Mouse (Mus musculus) ES-Bruce4 (cell line): ENCODE data around the gene Ahsa1. TPM values are rescaled to one million over a fixed set of nuclear protein-coding genes. Genes with fewer than 3 reads are reported as not detected.
A peak's percentile ranks its signal among the peaks of the same experiment; 100 is the strongest.

Experiments used
- H3K27ac ChIP-seq: 2 replicates; pipeline ENCODE4 v1.5.1; 2012; ENCODE audit warnings: low read length, inconsistent platforms; ENCODE audit not compliant: insufficient read depth
- H3K27me3 ChIP-seq: 2 replicates; pipeline ENCODE4 v1.6.1; 2012; ENCODE audit warnings: mild to moderate bottlenecking, low read length, inconsistent platforms; ENCODE audit not compliant: control insufficient read depth, poor library complexity, insufficient read depth, severe bottlenecking
- H3K36me3 ChIP-seq: 2 replicates; pipeline ENCODE4 v1.6.1; 2012; ENCODE audit warnings: inconsistent platforms, mild to moderate bottlenecking, low read length, moderate library complexity; ENCODE audit not compliant: control insufficient read depth, poor library complexity, insufficient read depth, severe bottlenecking
- H3K4me1 ChIP-seq: one replicate; pipeline ENCODE4 v1.8.1; 2011; ENCODE audit warnings: low read length; ENCODE audit not compliant: control insufficient read depth, insufficient read depth
- H3K4me3 ChIP-seq: 2 replicates; pipeline ENCODE4 v1.5.1; 2011; ENCODE audit warnings: low read depth, mild to moderate bottlenecking, low read length
- H3K9ac ChIP-seq: 2 replicates; pipeline ENCODE4 v1.6.1; 2012; ENCODE audit warnings: low read depth, mild to moderate bottlenecking, inconsistent platforms; ENCODE audit not compliant: poor library complexity, severe bottlenecking
- H3K9me3 ChIP-seq: replicated peaks from 2 replicates; pipeline ENCODE4 v1.6.1; 2012; ENCODE audit warnings: mild to moderate bottlenecking, low read length, inconsistent platforms; ENCODE audit not compliant: control insufficient read depth, poor library complexity, insufficient read depth, severe bottlenecking
- CTCF ChIP-seq: IDR thresholded peaks from one replicate; pipeline ENCODE4 v1.8.1; 2011; ENCODE audit warnings: low read depth, low read length
- EP300 ChIP-seq: IDR thresholded peaks from 2 replicates; pipeline ENCODE4 v1.6.1; 2011; ENCODE audit warnings: low read depth, low read length; ENCODE audit not compliant: insufficient read depth
- POLR2A ChIP-seq: IDR thresholded peaks from one replicate; pipeline ENCODE4 v1.8.1; 2011; ENCODE audit warnings: low read length; ENCODE audit not compliant: insufficient read depth
- polyA plus RNA-seq: library from polyadenylated mRNA; stranded (reverse); fragments of >200 nt; gene quantifications from 2 replicates; pipeline ENCODE4 v1.2.4, GENCODE M21; 2011; ENCODE audit warnings: low read depth; ENCODE audit not compliant: missing spikeins, insufficient read depth, insufficient read length

Ahsa1 gene
- polyA plus RNA-seq, 1 experiment, result 195 TPM

- no peak overlapping the region for H3K4me3 ChIP-seq
- no peaks in the 10 kb centered on the region for H3K9me3 ChIP-seq
- H3K36me3 ChIP-seq, result no peaks in the 10 kb centered on the region
- TF ChIP-seq EP300, result no peak
- no peak for TF ChIP-seq CTCF
- TF ChIP-seq POLR2A, result no peak
- no peaks in the 10 kb centered on the region for H3K27me3 ChIP-seq
- no peak overlapping the region for H3K27ac ChIP-seq
- no peak overlapping the region for H3K9ac ChIP-seq
- H3K4me1 ChIP-seq, result peaks cover 4% of the 10 kb centered on the region
Measured at GRCm38 (mm10) chr12:87284268-87284667, 18.0 kb downstream of the Ahsa1 start.

DNA sequence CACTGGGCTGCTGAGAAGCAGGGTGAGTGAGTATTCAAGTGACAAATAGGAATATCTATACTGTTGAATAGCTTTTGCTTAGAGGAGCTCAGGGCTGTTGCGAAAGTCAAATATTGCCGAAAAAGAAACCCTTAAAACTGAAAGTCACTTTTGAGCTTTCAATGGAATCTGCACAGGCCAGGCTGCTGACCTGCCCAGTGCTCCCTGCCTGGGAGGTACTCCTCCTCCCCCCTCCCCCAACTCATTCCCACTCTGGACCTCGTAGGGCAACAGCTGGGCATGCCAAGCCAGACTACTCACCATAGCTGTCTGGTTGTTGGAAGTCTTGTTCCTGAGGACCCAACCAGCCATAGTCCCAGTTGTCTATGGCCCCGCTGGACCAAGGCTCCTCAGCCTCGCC, 18.4 kb downstream of the Ahsa1 start:
- TF ChIP-seq EP300 (no peak), POLR2A (no peak), CTCF (no peak)
- peaks cover 4% of the 10 kb centered on the region for H3K4me1 ChIP-seq
- no peak overlapping the region for H3K4me3 ChIP-seq
- no peaks in the 10 kb centered on the region for H3K27me3 ChIP-seq
- H3K9me3 ChIP-seq, result no peaks in the 10 kb centered on the region
- no peak overlapping the region for H3K27ac ChIP-seq
- H3K36me3 ChIP-seq, result no peaks in the 10 kb centered on the region
- no peak overlapping the region for H3K9ac ChIP-seq

- Histone ChIP-seq H3K4me1 (peaks cover 2% of the 10 kb centered on the region), H3K27me3 (no peaks in the 10 kb centered on the region), H3K27ac (0 out of 2 replicates have a peak overlapping the region, but pooled peaks have one; percentile 12), H3K4me3 (no peak overlapping the region), H3K9ac (no peak overlapping the region), H3K36me3 (no peaks in the 10 kb centered on the region), H3K9me3 (no peaks in the 10 kb centered on the region)
- no peak for TF ChIP-seq POLR2A
- peak; percentile 71; the same call in 1 of the 2 replicates for TF ChIP-seq EP300
- no peak for TF ChIP-seq CTCF
Measured at GRCm38 (mm10) chr12:87289100-87289499, 22.8 kb downstream of the Ahsa1 start.

- no peak overlapping the region for H3K9ac ChIP-seq
- TF ChIP-seq EP300 (no peak), POLR2A (no peak), CTCF (no peak)
- no peaks in the 10 kb centered on the region for H3K27me3 ChIP-seq
- peaks cover 2% of the 10 kb centered on the region for H3K4me1 ChIP-seq
- H3K36me3 ChIP-seq, result no peaks in the 10 kb centered on the region
- no peaks in the 10 kb centered on the region for H3K9me3 ChIP-seq
- H3K27ac ChIP-seq, result no peak overlapping the region
- H3K4me3 ChIP-seq, result no peak overlapping the region
Measured at GRCm38 (mm10) chr12:87293934-87294333, 27.7 kb downstream of the Ahsa1 start.

GRCm38 (mm10) chr12:87299037-87299656, 32.9 kb downstream of the Ahsa1 start:
- Histone ChIP-seq H3K9ac (peak overlapping the region; percentile 75), H3K4me1 (no peaks in the 10 kb centered on the region), H3K27me3 (peaks cover 2% of the 10 kb centered on the region), H3K9me3 (no peaks in the 10 kb centered on the region), H3K4me3 (peak overlapping the region; percentile 70), H3K27ac (no peak overlapping the region), H3K36me3 (no peaks in the 10 kb centered on the region)
- no peak for TF ChIP-seq CTCF
- no peak for TF ChIP-seq POLR2A
- TF ChIP-seq EP300, result no peak

DNA sequence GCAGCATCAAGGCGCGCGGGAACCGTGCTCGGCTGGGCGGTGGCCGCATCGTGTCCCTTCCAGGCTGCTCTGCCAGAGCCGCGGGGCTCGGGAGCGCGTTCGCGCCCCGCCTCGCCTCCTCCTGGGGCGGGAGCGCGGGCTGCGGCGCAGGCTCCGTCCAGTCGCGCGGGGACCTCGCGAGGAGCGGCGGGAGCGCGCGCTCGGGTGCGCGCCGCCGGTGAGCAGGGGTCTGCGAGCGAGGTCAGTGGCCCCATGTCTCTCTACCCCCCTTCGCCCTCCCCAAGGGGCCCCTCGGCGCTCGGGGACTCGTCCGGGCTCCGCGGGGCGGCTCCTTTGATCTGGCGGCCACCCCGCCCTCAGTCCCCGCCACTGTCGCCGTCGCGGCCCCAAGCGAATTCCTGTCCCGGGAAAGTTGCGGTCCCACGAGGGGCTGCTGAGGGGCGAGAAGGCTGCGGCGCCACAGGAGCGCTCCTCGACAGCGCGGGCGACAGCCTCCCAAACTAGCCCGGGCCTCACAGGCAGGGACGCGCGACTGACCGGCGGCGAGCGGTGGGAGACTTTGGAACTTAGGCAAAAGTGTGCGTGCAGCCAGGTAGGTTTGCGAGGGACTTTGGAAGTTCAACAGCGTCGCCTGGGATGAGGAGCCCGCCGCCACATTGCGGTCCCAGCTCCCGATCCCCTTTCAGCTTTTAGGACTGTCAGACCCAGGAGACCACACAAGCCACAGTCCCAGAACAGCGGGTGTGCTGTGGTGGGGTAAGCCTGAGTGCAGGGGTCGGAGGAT, 33.6 kb downstream of the Ahsa1 start, which contains the start of gene Ism2:
TSS of gene Ism2 (minus strand) at position 49 of the 784 bp plus-strand sequence.
- Histone ChIP-seq H3K9me3 (no peaks in the 10 kb centered on the region), H3K36me3 (no peaks in the 10 kb centered on the region), H3K27ac (no peak within 1 kb of the TSS), H3K27me3 (peaks cover 2% of the 10 kb centered on the region), H3K9ac (peak within 1 kb of the TSS; percentile 75), H3K4me1 (no peaks in the 10 kb centered on the region), H3K4me3 (peak within 1 kb of the TSS; percentile 70)
- TF ChIP-seq EP300 (no peak), POLR2A (no peak), CTCF (no peak)
